Mouse (Mus musculus) ES-E14 (cell line): ENCODE measurements at regions not wholly inside any gene's neighbourhood (a gene's known extent, or its start where the extent isn't known, plus 50 kb on each side); places are given as distances from the start of the nearest gene placed in this dataset.

Experiments
- DNase-seq: peaks from one replicate; pipeline ENCODE4 v3.0.0-alpha.2; 2013; ENCODE audit warnings: low read depth, low spot score
- H3K27ac ChIP-seq: 2 replicates; pipeline ENCODE4 v1.5.1; 2012; ENCODE audit warnings: low read depth, mild to moderate bottlenecking, low read length, moderate library complexity, mixed read lengths; ENCODE audit not compliant: poor library complexity, insufficient read depth, severe bottlenecking
- H3K36me3 ChIP-seq: 2 replicates; pipeline ENCODE4 v1.6.1; 2012; ENCODE audit warnings: mild to moderate bottlenecking, low read length, moderate library complexity, mixed read lengths; ENCODE audit not compliant: control insufficient read depth, poor library complexity, insufficient read depth, severe bottlenecking
- H3K4me1 ChIP-seq, 2 experiments: fragments of 150-350 bp in 1 of 2; sonication (generic) in 1 of 2; 2 replicates each; pipeline ENCODE4 v1.6.1; 2012; ENCODE audit warnings: low read length in 2 of 2, mild to moderate bottlenecking in 1 of 2, mixed read lengths in 1 of 2; ENCODE audit not compliant: control insufficient read depth in 2 of 2, insufficient read depth in 2 of 2, poor library complexity in 1 of 2
- H3K4me3 ChIP-seq, 2 experiments: fragments of 150-350 bp in 1 of 2; sonication (generic) in 1 of 2; 2 replicates each; pipeline ENCODE4 v1.5.1; 2012; ENCODE audit warnings: low read length in 2 of 2, low read depth in 1 of 2, mild to moderate bottlenecking in 1 of 2, mixed read lengths in 1 of 2; ENCODE audit not compliant: insufficient read depth in 1 of 2, poor library complexity in 1 of 2, severe bottlenecking in 1 of 2
- H3K9ac ChIP-seq: 2 replicates; pipeline ENCODE4 v1.6.1; 2012; ENCODE audit warnings: low read depth, mild to moderate bottlenecking, low read length, mixed read lengths; ENCODE audit not compliant: poor library complexity, insufficient read depth, severe bottlenecking
- H3K9me3 ChIP-seq: fragments of 150-350 bp; sonication (generic); 2 replicates; pipeline ENCODE4 v1.6.1; 2012; ENCODE audit warnings: low read depth, mild to moderate bottlenecking, low read length; ENCODE audit not compliant: control insufficient read depth, insufficient read depth
- CHD2 ChIP-seq: IDR thresholded peaks from 2 replicates; pipeline ENCODE4 v1.6.1; 2014; ENCODE audit warnings: mild to moderate bottlenecking, low read depth, low read length, inconsistent platforms
- HCFC1 ChIP-seq: IDR thresholded peaks from 2 replicates; pipeline ENCODE4 v1.6.1; 2012; ENCODE audit warnings: low read length, inconsistent platforms, borderline replicate concordance; ENCODE audit not compliant: insufficient read depth
- MAFK ChIP-seq: IDR thresholded peaks from 2 replicates; pipeline ENCODE4 v1.6.1; 2014; ENCODE audit warnings: mild to moderate bottlenecking, low read depth, low read length, inconsistent platforms; ENCODE audit not compliant: insufficient read depth
- ZC3H11A ChIP-seq: IDR thresholded peaks from 2 replicates; pipeline ENCODE4 v1.6.1; 2012; ENCODE audit warnings: low read depth, mild to moderate bottlenecking, inconsistent platforms, low read length, borderline replicate concordance
- ZNF384 ChIP-seq: IDR thresholded peaks from 2 replicates; pipeline ENCODE4 v1.6.1; 2012; ENCODE audit warnings: low read depth, low read length, inconsistent platforms
- in situ Hi-C, 2 experiments: fragments of 600-800 bp; cut with MboI; formaldehyde crosslinking; loops; one replicate each; pipeline ENCODE4 v1.15.1; 2025; ENCODE audit warnings: low sequenced_read_pairs in 2 of 2, inconsistent platforms in 1 of 2; ENCODE audit not compliant: unreplicated experiment in 2 of 2

DNA sequence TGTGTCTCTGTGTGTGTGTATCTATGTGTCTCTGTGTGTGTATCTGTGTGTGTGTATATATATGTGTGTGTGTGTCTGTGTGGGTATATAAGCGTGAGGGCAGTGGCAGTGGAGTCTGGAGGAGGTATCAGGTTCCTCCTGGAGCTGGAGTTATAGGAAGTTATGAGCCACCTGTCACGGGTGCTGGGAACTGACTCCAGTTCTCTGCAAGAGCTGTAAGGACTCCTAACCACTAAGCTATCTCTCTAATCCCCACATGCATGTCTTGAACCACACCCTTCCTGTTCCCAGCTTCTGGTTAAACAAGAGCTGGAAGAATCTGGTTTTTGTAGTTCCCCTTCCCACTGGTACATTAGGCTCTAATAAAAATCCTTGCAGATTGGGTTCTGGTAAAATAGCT lies 257.3 kb downstream of the 1500009L16Rik start:
- Histone ChIP-seq H3K9me3 (no peaks in the 10 kb centered on the region), H3K27ac (no peak overlapping the region), H3K4me3 (no peak overlapping the region), H3K4me1 (no peaks in the 10 kb centered on the region), H3K9ac (no peak overlapping the region), H3K36me3 (no peaks in the 10 kb centered on the region)
- TF ChIP-seq ZNF384 (no peak), CHD2 (no peak), MAFK (no peak), HCFC1 (no peak), ZC3H11A (no peak)
- in situ Hi-C loops, result no loop called here
- DNase-seq, result no peak

DNA sequence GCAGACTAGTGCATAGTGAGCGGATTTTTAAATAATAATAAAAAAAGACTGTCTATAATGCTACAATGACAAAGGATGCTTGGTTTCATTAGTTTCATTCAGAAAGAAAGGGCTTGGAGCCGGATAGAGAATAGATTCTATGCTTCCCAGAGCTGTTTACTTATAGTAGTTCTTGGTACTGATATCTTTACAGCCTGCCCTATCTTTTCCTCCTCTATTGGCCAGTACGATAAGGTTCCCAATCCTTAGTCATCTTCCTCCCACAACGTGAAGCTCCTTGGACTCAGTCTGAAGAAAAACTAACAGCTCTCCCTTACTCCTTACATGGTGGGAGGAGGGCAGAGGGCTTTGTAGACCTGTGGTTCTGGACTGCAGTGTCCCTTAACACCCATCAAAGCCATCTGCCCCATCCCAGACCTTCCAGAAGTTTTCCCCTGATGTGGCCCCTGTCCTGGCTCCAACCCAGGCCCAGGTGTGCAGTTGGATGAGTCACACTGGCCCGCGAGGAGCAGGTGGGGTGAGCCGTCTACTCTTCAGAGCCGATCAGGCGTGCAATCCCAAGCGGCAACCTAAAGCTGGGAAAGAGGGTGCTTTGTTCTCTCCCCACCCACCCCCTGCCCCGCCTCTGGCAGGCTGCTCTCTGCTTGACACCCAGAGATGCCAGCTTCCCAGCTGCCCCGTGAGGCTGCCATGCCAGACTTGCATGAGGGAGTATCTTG lies 262.2 kb downstream of the 1500009L16Rik start:
- no peak overlapping the region for H3K9ac ChIP-seq
- no peak overlapping the region for H3K4me3 ChIP-seq
- no peak for DNase-seq
- no peaks in the 10 kb centered on the region for H3K9me3 ChIP-seq
- in situ Hi-C loops, result no loop called here
- H3K36me3 ChIP-seq, result no peaks in the 10 kb centered on the region
- no peaks in the 10 kb centered on the region for H3K4me1 ChIP-seq
- H3K27ac ChIP-seq, result no peak overlapping the region
- TF ChIP-seq ZNF384 (no peak), MAFK (no peak), CHD2 (no peak), ZC3H11A (no peak), HCFC1 (no peak)

DNA sequence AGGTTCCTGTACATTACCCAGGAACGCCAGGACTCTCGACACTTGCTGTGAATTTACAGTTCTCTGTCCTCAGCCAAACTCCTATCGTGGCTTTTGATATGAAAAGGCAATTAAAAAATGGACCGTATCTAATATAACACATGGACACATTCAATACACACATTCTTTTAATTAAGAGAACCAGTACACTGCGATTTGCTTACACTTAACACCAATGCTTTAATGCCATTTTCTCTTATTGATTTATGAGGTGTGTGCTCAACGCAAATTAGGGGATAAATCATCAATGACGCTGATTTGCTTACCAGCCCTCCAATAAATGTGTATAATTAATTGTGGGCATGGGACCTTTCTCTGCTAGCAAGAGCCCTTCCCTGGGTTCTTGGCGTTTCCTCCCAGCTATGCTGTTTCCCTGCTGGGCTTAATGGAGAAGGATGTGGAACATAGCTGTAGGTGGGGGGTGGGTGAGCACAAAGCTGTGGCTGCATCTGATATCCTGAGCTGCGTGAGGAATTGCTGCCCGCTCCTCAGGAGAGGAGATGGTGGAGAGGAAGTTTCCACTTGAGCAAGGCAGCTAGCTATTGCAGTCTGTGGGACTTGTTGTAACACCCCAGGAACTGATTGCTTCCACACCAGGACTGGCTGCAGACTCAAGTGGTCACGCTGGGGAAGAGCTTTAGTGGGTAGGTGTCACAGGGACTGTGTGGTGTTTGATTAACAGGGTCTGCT lies 270.1 kb downstream of the 1500009L16Rik start:
- Histone ChIP-seq H3K36me3 (no peaks in the 10 kb centered on the region), H3K27ac (no peak overlapping the region), H3K4me1 (no peaks in the 10 kb centered on the region), H3K9ac (no peak overlapping the region), H3K9me3 (no peaks in the 10 kb centered on the region), H3K4me3 (no peak overlapping the region)
- no peak for TF ChIP-seq ZC3H11A
- TF ChIP-seq ZNF384, result no peak
- no peak for TF ChIP-seq CHD2
- no peak for DNase-seq
- in situ Hi-C loops, result no loop called here

DNA sequence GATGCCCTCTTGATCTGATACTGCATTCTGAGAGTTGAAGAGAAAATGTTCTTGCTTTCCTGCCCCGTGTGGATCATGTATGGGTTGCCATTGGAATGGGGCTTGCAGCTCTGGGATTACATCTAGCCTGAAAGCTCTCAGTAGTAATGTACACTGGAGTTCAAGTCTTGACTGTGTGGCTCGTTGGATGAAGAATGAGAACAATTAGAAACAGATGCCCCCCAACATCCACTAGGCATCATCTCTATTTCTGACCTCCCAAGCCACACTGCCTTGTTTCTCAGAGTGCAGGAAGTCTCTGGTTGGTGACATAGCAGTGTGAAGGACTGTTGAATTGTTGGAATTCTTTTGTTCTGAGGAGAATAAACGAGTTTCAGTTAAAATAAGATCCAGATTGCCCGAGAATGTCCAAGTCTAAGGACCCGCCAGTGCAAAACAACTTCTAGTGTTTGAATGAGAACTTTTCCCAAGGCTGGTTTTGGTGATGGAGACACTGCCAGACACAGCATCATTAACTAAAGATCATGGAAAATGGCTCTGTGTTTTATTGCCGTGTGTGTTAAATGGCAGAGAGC lies 272.4 kb downstream of the 1500009L16Rik start:
- no peak for DNase-seq
- H3K36me3 ChIP-seq, result no peaks in the 10 kb centered on the region
- H3K27ac ChIP-seq, result no peak overlapping the region
- H3K9ac ChIP-seq, result no peak overlapping the region
- H3K9me3 ChIP-seq, result no peaks in the 10 kb centered on the region
- no peaks in the 10 kb centered on the region for H3K4me1 ChIP-seq
- H3K4me3 ChIP-seq, result no peak overlapping the region
- in situ Hi-C loops, result no loop called here
- TF ChIP-seq ZNF384 (no peak), ZC3H11A (no peak), MAFK (no peak), HCFC1 (no peak), CHD2 (no peak)
